Mouse (Mus musculus) kidney, postnatal 4 days (tissue): ENCODE results near the gene Scml4.

Experiments used
- DNase-seq, 2 experiments: peaks; one replicate each; pipeline ENCODE4 v3.0.0; 2021; ENCODE audit warnings: mixed read lengths in 2 of 2

The Scml4 gene

GRCm38 (mm10) chr10:42952046-42952420 is 91.9 kb downstream of the Scml4 start:
- DNase-seq: peak; percentile 62 to 70

DNA sequence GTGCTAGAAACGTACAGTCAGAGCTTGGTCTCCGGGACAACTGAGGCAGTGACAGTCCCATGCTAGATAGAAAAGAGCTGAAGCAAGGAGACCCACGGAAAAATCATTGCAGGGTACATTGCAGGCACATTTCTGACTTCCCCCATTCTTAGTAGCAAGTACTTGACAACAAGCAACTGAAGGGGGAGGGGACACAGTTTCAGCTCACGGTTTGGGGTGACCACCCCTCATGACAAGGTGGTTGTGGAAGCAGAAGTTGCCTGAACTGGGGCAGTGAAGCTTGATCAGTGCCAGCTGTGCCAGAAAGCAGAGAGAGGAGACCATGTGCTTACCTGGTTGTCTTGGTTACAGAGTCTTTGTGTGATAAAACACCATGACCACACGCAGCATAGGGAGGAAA is 93.4 kb downstream of the Scml4 start:
- no peak for DNase-seq

DNA sequence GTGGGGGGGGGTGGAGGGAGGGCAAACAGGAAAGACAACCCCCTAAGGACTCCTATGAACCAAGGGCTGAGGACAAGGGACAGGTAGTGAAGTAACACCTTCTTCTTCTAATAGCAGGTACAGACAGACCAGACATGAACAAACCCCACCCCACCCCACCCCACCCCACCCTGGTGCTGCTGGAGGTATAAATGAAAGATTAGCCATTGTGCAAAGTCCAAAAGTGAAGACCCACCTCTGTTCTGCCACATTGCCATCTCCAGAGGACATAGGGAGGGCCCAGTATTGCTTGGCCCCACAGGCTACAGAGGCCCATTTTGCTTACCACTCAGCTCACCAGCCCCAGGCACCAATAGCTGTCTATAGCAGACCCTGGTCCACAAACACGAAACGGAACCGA is 95.0 kb downstream of the Scml4 start:
- no peak for DNase-seq

DNA sequence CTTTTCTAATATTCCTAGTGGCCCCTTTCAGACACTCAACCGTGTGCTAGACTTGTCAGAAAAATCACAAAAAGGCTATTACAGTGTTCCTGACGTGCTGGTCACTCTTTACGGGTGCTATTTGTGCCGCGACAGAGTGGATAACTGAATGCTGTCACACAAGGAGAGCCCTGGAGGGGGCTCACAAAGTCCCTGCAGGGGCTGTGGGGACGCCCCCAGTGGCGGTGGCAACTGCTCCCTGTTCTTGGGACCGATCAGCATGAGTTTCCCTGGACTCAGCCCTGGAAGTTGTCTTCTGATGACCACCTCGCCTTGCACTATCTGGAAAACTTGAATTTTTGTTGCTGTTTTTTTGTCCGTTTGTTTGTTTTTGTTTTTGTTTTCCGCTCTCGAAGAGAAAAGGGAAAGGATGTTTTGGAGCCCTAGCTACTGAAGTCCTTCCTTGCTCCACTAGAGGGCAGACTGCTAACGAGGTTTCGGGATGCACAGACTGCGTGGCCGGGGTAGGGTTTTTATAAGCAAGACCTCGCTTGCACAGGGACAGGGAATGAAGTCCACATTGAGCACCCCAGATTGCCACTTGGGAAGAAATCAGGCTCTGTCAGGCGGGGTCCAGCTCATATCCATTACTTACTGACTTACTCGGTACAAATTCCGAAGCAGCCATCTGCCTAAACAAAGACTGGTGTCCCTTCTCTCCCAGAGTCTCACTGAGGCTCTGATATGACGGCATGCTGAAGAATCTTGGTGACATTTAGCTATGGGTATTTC is 97.9 kb downstream of the Scml4 start:
- peak; percentile 82 to 86 for DNase-seq

GRCm38 (mm10) chr10:42958686-42959085 is 98.5 kb downstream of the Scml4 start:
- DNase-seq: peak in 1 of 2 experiments; percentile 37

- peak; percentile 49 to 55 for DNase-seq
Measured at GRCm38 (mm10) chr10:42961771-42962170, 101.6 kb downstream of the Scml4 start.

DNA sequence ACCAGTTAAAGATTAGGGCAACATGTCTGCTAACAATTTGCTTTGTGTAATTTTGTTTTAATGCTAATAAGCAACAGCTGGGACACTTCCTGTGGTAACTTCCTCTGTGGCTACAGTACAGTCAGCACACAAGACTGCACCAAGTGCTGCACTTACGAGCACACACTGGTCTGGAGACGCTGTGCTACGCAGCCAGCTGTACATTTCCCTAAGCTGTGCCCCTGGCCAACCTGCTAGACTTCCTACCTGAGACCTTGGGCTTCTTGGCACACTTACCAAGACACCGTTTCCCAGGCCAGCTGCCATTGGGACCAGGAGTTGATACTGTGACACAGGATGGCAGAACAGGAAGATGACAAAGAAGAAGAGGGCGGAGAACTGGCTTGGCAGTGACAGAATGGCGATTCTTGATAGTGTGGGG is 102.0 kb downstream of the Scml4 start:
- peak in 1 of 2 experiments; percentile 44 for DNase-seq

DNA sequence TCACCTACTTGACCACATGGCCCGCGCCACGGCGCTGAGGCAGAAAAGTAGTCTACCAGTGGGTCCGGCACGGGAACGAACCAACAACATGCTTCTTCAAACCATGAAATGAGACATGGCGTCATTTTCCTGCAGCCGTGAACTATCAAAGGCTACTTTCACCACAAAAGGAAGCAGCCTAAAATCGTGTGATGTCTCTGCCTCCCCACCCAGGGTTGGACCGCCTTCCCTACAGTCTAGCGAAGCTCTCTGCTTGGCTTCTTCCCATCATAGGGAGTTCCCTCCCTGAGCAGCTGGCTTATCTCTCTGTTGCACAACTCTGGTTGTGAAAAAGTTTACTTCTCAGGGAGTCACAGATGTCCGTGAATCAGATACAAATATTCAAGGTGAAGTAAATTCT is 102.5 kb downstream of the Scml4 start:
- DNase-seq: peak; percentile 44 to 60

DNA sequence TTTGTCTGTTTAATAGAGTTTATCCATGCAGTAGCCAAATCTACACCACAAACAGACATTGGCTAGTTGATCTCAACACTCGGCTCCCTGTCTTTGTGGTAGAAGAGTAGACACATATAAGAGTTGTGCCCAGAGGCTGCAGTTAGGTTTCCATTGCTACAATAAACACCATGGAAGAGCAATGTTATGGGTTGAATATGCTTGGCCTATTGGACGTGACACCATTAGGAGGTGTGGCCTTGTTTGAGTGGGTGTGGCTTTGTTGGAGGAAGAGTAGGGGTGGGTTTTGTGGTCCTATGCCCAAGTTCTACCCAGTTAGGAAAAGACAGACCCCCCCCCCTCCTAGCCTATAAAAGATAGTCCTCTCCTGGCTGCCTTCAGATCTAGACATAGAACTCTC is 102.9 kb downstream of the Scml4 start:
- DNase-seq: no peak

- DNase-seq: no peak
Measured at GRCm38 (mm10) chr10:42968332-42968731, 108.2 kb downstream of the Scml4 start.

GRCm38 (mm10) chr10:42972504-42973172 is 112.5 kb downstream of the Scml4 start:
- DNase-seq: peak; percentile 92 to 93

DNA sequence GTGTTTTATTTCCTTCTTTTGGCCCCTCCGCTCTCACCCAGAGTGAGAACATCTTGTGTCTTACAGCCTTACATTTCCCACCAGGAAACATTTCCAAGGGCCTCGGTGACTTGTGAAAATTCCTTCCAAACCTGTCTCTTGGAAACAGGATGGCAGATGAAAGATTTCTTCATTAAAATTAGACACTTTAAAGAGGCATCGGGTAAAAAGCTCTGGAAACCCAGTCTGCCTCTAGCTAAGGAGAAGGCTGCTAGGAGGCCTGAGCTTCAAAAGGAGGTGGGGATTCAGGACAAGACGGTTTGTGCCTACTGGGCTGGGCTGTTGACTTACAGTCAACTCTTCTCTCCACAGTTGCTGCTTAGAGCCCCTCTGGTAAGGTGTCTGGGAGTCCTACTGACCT is 113.4 kb downstream of the Scml4 start:
- no peak for DNase-seq

GRCm38 (mm10) chr10:42976577-42976976 is 116.4 kb downstream of the Scml4 start:
- DNase-seq: no peak

- DNase-seq: no peak
Measured at GRCm38 (mm10) chr10:42978346-42978745, 118.2 kb downstream of the Scml4 start.

DNA sequence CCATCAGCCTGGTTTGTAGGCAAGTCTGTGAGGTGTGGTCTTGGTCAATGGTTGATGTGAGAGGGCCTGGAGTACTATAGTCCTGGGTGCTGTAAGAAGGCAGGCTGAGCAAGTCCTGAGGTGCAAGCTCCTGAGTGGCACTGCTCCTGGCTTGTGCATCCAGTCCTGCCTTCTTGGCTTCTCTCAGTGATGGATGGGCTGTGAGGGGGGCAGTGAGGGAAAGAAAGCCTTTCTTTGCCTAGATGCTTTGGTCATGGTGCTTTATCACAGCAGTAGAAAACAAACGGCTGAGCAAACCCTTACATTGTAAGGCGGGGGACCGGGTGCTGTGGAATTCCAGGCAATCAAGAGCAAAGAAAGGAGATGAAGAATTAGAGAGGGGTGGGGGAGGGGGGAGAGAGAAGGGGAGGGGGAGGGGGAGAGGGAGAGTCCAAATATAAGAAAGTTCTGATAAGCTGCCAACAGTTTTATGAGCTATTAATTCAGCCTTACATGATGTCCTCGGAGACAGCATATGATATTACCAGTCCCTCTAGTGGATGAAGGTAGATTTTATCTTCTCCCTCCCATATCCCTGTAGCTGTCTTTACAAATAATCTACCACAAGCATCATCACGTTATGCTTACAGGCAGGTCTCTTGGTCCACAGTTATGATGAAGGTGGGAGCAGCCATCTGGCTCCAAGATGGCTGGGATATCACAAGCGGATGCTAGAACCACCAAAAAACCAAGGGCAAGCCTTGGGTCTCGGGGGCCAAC is 121.0 kb downstream of the Scml4 start:
- peak in 1 of 2 experiments; percentile 48 for DNase-seq

DNA sequence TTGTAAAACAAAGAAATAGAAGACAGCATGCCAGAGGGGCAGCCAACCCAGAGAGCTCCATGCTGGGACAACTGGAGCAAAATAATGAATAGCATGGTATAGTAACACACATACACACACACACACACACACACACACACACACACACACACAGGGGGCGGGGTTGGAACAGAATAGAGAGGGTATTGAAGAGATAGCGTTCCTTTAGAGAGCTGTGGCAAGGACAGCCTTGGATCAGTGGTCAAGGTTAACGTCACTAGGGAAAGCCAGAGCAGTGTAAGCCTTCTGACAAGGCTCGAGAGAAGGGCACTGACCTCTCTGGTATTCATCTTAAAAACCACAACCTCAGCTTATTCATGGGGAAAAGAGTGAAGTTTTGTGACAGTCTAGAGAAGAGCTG is 124.7 kb downstream of the Scml4 start:
- DNase-seq: no peak

DNA sequence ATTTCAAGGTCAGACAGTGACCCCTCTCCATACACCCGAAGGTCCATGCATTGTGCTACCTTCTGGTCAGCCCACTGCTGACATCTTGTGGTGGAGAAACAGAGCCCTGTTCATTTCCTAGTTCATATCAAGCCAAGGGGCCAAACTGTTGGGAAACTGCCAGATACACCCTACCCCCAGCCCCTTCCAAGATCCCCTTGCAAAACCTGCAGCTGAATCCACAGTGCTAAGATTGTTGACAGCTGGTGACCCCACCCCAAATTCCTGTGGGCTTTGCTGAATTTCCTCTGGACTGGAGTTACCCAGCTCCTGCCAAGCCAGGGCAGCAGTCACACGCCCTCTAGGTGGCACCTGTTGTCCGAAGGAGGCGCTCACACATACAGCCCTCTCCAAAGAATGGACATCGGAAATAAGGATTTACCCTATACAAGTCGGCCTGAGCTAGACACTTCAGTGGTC is 127.5 kb downstream of the Scml4 start:
- DNase-seq: peak; percentile 71 to 78

GRCm38 (mm10) chr10:42988627-42989026 is 128.5 kb downstream of the Scml4 start:
- DNase-seq: no peak

- DNase-seq: peak; percentile 79 to 80
Measured at GRCm38 (mm10) chr10:42989910-42990309, 129.7 kb downstream of the Scml4 start.

DNA sequence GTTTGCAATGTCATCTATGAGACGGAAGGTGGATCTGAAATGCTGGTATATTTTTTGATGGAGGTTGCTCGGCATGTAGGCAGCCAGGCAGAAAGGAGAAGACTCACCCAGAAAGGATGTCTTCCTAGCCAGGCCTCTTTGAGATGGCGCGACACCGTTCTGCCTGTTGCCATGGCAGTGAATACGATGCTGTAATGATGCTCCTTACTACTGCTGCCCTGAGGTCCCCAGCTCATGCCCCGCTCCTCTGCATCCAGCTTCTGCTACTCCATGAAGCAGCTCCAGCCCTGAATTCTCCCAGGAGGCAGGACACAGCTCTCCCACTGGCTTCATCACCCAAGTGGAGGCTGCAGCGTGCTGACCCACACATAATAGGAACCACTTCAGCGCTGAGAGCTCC is 130.8 kb downstream of the Scml4 start:
- no peak for DNase-seq

DNA sequence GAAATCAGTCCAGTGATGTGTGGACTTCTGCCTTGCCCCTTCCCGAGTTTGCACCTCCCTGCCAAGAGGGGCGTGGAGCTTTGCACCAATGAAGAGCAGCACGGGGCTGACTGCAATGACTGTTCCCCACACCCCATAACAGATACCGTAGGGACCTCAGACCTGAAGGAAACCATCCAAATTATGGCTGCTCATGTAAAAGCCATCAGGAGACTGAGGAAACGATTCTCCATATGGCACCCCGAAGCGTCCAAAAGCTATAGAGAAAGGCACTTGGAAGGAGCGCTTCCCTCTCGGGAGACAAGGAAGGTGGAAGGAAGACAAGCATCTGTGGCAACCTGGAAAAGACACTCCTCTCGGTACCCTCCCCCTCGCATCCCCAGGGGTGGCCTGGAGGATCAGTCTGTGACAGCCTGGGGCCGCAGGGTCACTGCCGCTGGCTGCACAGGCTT is 134.2 kb downstream of the Scml4 start:
- peak; percentile 49 to 65 for DNase-seq

- DNase-seq: no peak
Measured at GRCm38 (mm10) chr10:42995484-42995895, 135.3 kb downstream of the Scml4 start.

DNA sequence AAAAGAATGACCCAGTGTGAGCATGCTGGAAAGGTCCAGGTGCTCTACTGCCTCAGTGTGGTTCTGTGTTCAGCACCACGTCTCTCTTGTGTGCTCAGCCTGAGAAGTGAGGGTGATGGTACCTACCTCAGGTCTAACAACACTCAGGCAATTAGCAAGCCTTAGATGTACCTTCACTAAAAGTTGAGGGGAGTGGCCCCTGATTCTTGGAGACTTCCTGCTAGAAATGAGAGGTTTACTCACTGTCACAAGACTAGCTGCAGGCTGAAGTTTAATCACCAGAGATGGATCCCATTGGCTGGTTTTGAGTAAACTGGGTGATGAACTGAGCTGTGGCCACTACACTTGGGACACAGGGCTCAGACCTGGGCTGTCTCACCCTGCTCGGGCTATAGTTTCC is 137.1 kb downstream of the Scml4 start:
- DNase-seq: no peak
